Mouse (Mus musculus) heart, embryonic 14.5 days (tissue): ENCODE results near the gene Dtd2. TPM values are rescaled to one million over a fixed set of nuclear protein-coding genes. Genes with fewer than 3 reads are reported as not detected.

Source experiments
- ATAC-seq: fragments of 200-750 bp; cut with Nextera tagmentation; 2 replicates; pipeline ENCODE4 v1.8.0; 2017; ENCODE audit warnings: low read depth, moderate TSS enrichment; ENCODE audit not compliant: insufficient number of reproducible peaks, insufficient read depth, low FRiP score
- H3K27ac ChIP-seq, 2 experiments: fragments of 200-500 bp in 1 of 2; fragments of 300-500 bp in 1 of 2; sonication (generic) in 1 of 2; replicated peaks in 1 of 2; 2 replicates each; pipeline ENCODE4 v1.5.1; 2012 to 2014; ENCODE audit warnings: low read depth in 2 of 2, low read length in 2 of 2, control low read depth in 1 of 2, mild to moderate bottlenecking in 1 of 2, mixed read lengths in 1 of 2; ENCODE audit not compliant: control insufficient read depth in 1 of 2, insufficient read depth in 1 of 2
- H3K27me3 ChIP-seq: fragments of 300-500 bp; sonication (generic); 2 replicates; pipeline ENCODE4 v1.6.1; 2014; ENCODE audit warnings: mild to moderate bottlenecking, low read length, control low read depth; ENCODE audit not compliant: control insufficient read depth, insufficient read depth
- H3K36me3 ChIP-seq: fragments of 300-500 bp; sonication (generic); 2 replicates; pipeline ENCODE4 v1.6.1; 2014; ENCODE audit warnings: mild to moderate bottlenecking, control low read depth, low read length, mixed read lengths; ENCODE audit not compliant: control insufficient read depth, insufficient read depth
- H3K4me1 ChIP-seq, 2 experiments: fragments of 200-500 bp in 1 of 2; fragments of 300-500 bp in 1 of 2; sonication (generic) in 1 of 2; 2 replicates each; pipeline ENCODE4 v1.6.1; 2012 to 2014; ENCODE audit warnings: low read length in 2 of 2, control low read depth in 1 of 2, mixed read lengths in 1 of 2; ENCODE audit not compliant: control insufficient read depth in 2 of 2, insufficient read depth in 2 of 2
- H3K4me2 ChIP-seq: fragments of 300-500 bp; sonication (generic); 2 replicates; pipeline ENCODE4 v1.6.1; 2014; ENCODE audit warnings: mild to moderate bottlenecking, low read length
- H3K4me3 ChIP-seq, 2 experiments: fragments of 200-500 bp in 1 of 2; fragments of 300-500 bp in 1 of 2; sonication (generic) in 1 of 2; 2 replicates each; pipeline ENCODE4 v1.5.1; 2012 to 2014; ENCODE audit warnings: low read length in 2 of 2, mild to moderate bottlenecking in 2 of 2, control low read depth in 1 of 2, low read depth in 1 of 2, moderate library complexity in 1 of 2; ENCODE audit not compliant: control insufficient read depth in 1 of 2, insufficient read depth in 1 of 2
- H3K9ac ChIP-seq: fragments of 300-500 bp; sonication (generic); 2 replicates; pipeline ENCODE4 v1.6.1; 2014; ENCODE audit warnings: mild to moderate bottlenecking, low read length
- H3K9me3 ChIP-seq: fragments of 300-500 bp; sonication (generic); 2 replicates; pipeline ENCODE4 v1.6.1; 2016; ENCODE audit warnings: low read length, control low read depth; ENCODE audit not compliant: control insufficient read depth
- WGBS: fragments of 180-500 bp; shearing (Covaris S2); extraction: QIAGEN DNeasy Blood & Tissue Kit; methylation state at CpG from one replicate; pipeline ENCODE4 v1.1.7; 2014; 5-methylcytosine and 5-hydroxymethylcytosine counted together
- polyA plus RNA-seq: library from polyadenylated mRNA; unstranded; fragments of >200 nt; fragmentation: Nextera tagmentation; extraction: Ambion mirVana; gene quantifications from 2 replicates; pipeline ENCODE4 v1.2.1, GENCODE M21; 2014

Gene Dtd2
- polyA plus RNA-seq: 17.0 and 19.6 TPM in 2 replicates

- 2% methylated on average over 46 of the region's 46 CpGs for WGBS
- Histone ChIP-seq H3K9me3 (no peaks in the 10 kb centered on the region), H3K27me3 (no peaks in the 10 kb centered on the region), H3K9ac (peak within 1 kb of the TSS; percentile 81), H3K4me3 (peak within 1 kb of the TSS; percentile 68 to 72), H3K4me1 (peaks cover 0 to 4% of the 10 kb centered on the region in 2 experiments; a peak in 3 of 4 replicates), H3K36me3 (0 out of 2 replicates have a peak, but pooled peaks cover 6% of the 10 kb centered on the region), H3K27ac (peak within 1 kb of the TSS; percentile 46 to 73), H3K4me2 (peak within 1 kb of the TSS; percentile 86)
- ATAC-seq: peak; percentile 94
Observed at GRCm38 (mm10) chr12:52005877-52006632, at the start of gene Dtd2. Gene Dtd2, minus strand, starts transcription at chr12:52006501.

DNA sequence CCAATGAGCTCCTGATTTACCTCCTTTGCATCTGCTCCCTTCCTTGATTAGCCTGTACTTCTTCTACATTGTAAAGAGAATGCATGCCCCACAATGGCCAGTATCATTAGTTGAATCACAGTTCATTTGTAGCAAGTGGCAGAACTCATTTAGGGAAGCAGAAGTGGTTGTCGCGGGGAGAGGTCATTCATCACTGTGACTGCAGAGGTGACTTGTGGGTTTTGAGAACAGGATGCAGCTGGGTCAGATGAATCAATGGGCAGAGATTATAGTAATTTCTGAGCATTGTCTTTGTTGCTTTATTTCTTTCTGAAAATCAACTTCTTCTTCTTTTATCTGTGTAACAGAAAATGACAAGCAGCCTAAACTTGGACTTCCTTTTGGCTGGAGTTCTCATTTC lies 43.0 kb upstream of the Dtd2 start:
- no peaks in the 10 kb centered on the region for H3K4me1 ChIP-seq
- WGBS: 79% methylated on average over 2 of the region's 2 CpGs
- no peak overlapping the region for H3K4me3 ChIP-seq
- no peak overlapping the region for H3K9ac ChIP-seq
- H3K36me3 ChIP-seq: no peaks in the 10 kb centered on the region
- H3K27ac ChIP-seq: no peak overlapping the region
- ATAC-seq: no peak
- H3K27me3 ChIP-seq: no peaks in the 10 kb centered on the region
- no peaks in the 10 kb centered on the region for H3K9me3 ChIP-seq
- H3K4me2 ChIP-seq: no peak overlapping the region

GRCm38 (mm10) chr12:52046371-52046770 lies 40.1 kb upstream of the Dtd2 start:
- no peaks in the 10 kb centered on the region for H3K9me3 ChIP-seq

DNA sequence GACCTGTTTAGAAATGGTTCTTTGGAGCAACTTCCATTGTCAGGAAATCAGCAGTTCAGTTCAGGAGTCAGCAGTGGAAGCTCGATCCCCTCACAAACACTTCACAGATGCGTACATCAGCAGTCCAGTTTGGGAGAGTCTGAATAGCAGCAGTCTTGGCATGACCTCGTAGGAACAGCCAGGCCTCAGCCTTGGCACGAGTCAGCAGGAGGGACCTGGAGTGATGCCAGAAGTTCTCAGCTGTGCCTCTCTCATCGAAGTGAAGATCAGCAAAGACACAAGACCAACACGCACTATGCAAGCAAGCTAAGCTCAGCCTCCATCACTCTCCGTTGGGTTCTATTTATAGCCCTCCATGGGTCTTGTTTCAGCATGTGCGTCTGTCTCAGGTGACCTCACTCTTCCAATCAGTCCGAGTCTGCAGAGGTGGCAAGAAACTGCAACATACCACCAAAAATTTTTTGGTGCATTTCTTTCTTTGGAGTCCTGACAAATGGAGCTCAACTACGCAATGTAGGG lies 36.6 kb upstream of the Dtd2 start:
- no peaks in the 10 kb centered on the region for H3K4me1 ChIP-seq
- 0 out of 2 replicates have a peak, but pooled peaks have one; percentile 39 for ATAC-seq
- H3K9me3 ChIP-seq: no peaks in the 10 kb centered on the region
- 0 out of 4 replicates have a peak overlapping the region, but pooled peaks of 1 of the 2 experiments have one; percentile 19 for H3K27ac ChIP-seq
- no peaks in the 10 kb centered on the region for H3K36me3 ChIP-seq
- H3K9ac ChIP-seq: no peak overlapping the region
- 34% methylated on average over 10 of the region's 10 CpGs for WGBS
- H3K27me3 ChIP-seq: no peaks in the 10 kb centered on the region
- no peak overlapping the region for H3K4me3 ChIP-seq
- no peak overlapping the region for H3K4me2 ChIP-seq

More at GRCm38 (mm10) chr12:52046371-52046770, 40.1 kb upstream of the Dtd2 start:
- no peak for ATAC-seq
- Histone ChIP-seq H3K4me2 (no peak overlapping the region), H3K4me1 (no peaks in the 10 kb centered on the region), H3K4me3 (no peak overlapping the region), H3K36me3 (no peaks in the 10 kb centered on the region), H3K9ac (no peak overlapping the region), H3K27me3 (no peaks in the 10 kb centered on the region), H3K27ac (no peak overlapping the region)
- WGBS: 50% methylated on average over 4 of the region's 4 CpGs

- Histone ChIP-seq H3K4me2 (no peak overlapping the region), H3K36me3 (no peaks in the 10 kb centered on the region), H3K27me3 (no peaks in the 10 kb centered on the region), H3K4me3 (no peak overlapping the region), H3K9ac (no peak overlapping the region), H3K9me3 (no peaks in the 10 kb centered on the region), H3K27ac (no peak overlapping the region), H3K4me1 (no peaks in the 10 kb centered on the region)
- 65% methylated on average over 3 of the region's 3 CpGs for WGBS
- no peak for ATAC-seq
Observed at GRCm38 (mm10) chr12:52038352-52038751, 32.1 kb upstream of the Dtd2 start.

DNA sequence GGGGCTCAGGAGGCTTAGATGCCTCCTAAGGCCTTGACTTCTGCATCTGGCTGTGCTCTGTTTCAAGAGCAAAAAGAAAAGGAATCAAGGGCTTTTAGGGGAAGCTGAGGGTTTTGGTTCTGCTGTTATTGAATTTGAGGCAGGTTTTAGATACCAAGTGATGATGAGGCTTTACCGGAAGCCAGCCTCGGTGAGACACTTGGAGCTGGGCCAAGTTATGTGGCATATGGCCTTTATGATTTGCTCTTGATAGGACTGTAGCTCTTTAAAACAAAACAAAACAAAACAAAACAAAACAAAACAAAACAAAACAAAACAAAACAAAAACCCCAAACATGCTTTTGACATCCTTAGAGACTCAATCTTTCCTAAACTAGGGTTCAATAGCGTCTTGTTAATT lies 28.7 kb upstream of the Dtd2 start:
- Histone ChIP-seq H3K4me1 (no peaks in the 10 kb centered on the region), H3K9ac (no peak overlapping the region), H3K27me3 (no peaks in the 10 kb centered on the region), H3K27ac (no peak overlapping the region), H3K4me2 (no peak overlapping the region), H3K9me3 (no peaks in the 10 kb centered on the region), H3K4me3 (no peak overlapping the region), H3K36me3 (no peaks in the 10 kb centered on the region)
- ATAC-seq: no peak
- WGBS: 86% methylated on average over 3 of the region's 3 CpGs

GRCm38 (mm10) chr12:52032276-52032675 lies 26.0 kb upstream of the Dtd2 start:
- 83% methylated on average over 6 of the region's 6 CpGs for WGBS
- no peak overlapping the region for H3K27ac ChIP-seq
- no peak for ATAC-seq
- H3K27me3 ChIP-seq: no peaks in the 10 kb centered on the region
- H3K4me1 ChIP-seq: no peaks in the 10 kb centered on the region
- H3K9me3 ChIP-seq: no peaks in the 10 kb centered on the region
- no peaks in the 10 kb centered on the region for H3K36me3 ChIP-seq
- no peak overlapping the region for H3K9ac ChIP-seq
- no peak overlapping the region for H3K4me2 ChIP-seq
- H3K4me3 ChIP-seq: no peak overlapping the region
